Mouse (Mus musculus): ENCODE measurements around the gene Lman2l.
A peak's percentile ranks its signal among the peaks of the same experiment; 100 is the strongest.

- TF ChIP-seq EP300 (IDR thresholded peaks at IDR 0.05): no peak
- TF ChIP-seq CTCF (IDR thresholded peaks at IDR 0.05): peak; percentile 32
Observed at GRCm38 (mm10) chr1:36454055-36454815, 9.2 kb upstream of the Lman2l start.
